Mouse (Mus musculus): Measurements from ENCODE around the gene Dnmt3b.

DNA sequence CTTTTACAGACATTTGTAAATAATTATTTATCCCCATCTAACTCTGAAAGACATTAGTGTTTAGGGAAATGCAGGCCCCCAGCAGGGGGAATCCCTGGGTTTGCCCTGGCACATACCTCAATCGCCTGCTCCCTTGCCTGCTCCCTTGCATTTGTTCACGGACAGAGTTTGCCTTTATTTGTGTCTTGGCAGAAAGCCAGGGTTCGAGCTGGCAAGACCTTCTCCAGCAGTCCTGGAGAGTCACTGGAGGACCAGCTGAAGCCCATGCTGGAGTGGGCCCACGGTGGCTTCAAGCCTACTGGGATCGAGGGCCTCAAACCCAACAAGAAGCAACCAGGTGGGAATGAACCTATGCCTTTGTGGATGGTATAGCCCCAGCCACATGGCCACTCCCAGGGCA, 20.9 kb downstream of the Dnmt3b start:
- TF ChIP-seq POU5F1 (IDR thresholded peaks at IDR 0.05; ENCODE audit: borderline replicate concordance, low read length), result no peak
- no peak for TF ChIP-seq CTCF (conservative IDR thresholded peaks at IDR 0.05; ENCODE audit: low read length)
- TF ChIP-seq NANOG (IDR thresholded peaks at IDR 0.05; ENCODE audit: borderline replicate concordance, low read length), result no peak
